Mouse (Mus musculus) thymus, adult 18-20 months (tissue): ENCODE results near the gene Dmrt2.

Source experiments
- DNase-seq, 2 experiments: peaks; one replicate each; pipeline ENCODE4 v3.0.0; 2022; ENCODE audit warnings: mixed read lengths in 2 of 2

The Dmrt2 gene

GRCm38 (mm10) chr19:25672101-25672950 lies at the start of gene Dmrt2:
Gene Dmrt2 (plus strand): TSS chr19:25672411.
- DNase-seq = peak; percentile 9 to 13

DNA sequence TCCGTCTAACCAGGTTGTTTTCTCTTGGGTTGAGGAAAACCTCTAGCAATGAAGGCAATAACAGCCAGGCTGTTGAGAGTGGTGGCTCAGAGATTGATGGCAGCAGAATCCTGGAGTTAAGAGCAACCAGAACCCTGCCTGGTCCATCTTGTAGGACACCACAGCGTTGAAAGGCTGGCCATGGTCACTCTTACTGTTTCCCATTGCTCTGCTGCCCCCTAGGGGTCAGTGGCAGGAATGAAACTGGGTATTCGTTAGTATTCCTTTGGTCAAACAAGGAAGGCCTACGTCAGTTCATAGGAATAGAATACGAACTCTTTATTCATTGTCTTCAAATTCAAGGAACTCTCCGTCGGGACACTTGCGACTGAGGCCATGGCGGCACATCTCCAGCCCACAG lies 43.7 kb upstream of the Dmrt2 start:
- DNase-seq = peak in 1 of 2 experiments; percentile 4

DNA sequence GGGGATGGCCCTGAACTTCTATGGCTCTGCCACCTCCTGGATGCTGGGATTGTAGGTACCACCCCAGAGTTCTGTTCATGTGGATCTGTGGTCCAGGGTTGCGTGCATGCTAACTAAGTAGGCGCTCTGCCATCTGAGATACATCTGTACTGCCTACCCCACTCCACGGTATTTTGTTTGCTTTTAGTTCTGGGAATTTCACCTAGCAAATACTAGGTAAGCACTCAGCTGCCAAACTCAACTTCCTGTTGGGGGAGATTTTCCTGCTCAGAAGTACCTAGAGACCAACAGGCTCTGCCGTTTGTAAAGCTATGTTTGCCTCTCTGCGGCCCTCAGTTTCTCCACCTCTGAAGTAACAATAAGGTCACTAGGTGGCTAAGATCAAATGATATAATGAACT lies 37.1 kb upstream of the Dmrt2 start:
- no peak for DNase-seq

DNA sequence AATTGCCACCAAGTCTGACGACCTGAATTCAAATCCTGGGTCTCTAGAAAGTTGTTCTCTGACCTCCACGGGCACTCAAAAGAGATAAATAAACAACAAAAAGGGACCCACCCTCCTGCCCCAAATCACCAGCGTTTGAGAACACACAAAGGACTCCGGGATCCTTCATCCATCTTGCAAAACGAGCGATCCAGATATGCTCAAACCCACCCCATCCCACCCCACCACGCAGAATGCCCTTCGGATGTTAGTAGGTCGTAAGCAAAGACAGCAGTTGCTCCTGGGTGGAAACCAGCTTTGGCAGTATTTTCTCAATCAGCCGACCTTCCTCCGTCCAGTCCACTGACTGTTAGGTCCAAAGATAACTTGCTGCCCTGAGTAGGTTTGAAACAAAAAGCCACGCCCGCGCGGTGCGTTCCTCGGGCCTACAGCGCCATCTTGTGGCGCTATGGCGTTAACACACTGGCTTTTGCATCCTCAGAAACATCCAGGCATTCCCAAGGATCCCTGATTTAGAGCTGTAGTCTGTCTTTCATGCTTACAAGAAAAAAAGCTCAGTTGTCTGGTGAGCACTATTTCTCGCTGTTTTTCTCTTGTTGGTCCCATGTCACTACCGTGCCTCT lies 36.5 kb upstream of the Dmrt2 start:
- DNase-seq = no peak

GRCm38 (mm10) chr19:25638766-25639361 lies 33.3 kb upstream of the Dmrt2 start:
- DNase-seq = no peak

- no peak for DNase-seq
Observed at GRCm38 (mm10) chr19:25641786-25642185, 30.4 kb upstream of the Dmrt2 start.

DNA sequence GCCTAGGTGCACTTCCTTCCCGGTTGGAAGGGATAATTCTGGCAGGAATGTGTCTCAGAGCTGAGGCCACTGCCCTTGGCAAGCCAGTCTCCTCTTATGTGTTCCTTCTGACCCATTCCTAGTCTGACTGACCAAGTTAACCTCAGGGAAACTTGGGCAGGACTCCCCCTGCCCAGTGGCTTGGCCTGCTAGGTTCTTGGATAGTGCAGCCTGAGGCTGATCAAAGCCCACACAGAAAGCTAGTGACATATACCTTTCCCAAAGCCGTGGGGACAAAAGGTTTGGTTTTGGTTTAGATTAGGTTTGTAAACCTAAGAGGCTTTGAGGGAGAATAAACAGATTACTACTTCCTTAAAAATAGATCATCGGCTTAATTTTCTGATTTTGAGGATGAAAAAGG lies 25.1 kb upstream of the Dmrt2 start:
- no peak for DNase-seq

- no peak for DNase-seq
Observed at GRCm38 (mm10) chr19:25648701-25649100, 23.5 kb upstream of the Dmrt2 start.

DNA sequence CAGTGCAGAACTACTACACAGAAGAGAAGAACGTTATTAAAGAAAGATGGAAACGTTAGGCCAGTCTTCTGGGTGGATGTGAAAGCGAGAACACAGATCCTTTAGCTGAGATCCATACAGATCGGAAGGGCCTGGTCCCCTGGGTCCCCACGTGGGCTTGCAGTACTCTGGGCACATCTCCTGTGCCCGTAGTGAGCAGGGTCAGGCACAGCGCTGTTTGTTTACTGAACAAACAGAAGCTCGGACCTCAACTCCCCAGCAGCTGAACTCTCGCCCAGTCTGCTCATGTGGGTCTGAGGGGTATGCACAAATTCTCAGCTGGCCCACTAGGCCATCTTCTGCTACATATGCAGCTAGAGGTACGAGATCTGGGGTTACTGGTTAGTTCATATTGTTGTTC lies 21.7 kb upstream of the Dmrt2 start:
- no peak for DNase-seq

DNA sequence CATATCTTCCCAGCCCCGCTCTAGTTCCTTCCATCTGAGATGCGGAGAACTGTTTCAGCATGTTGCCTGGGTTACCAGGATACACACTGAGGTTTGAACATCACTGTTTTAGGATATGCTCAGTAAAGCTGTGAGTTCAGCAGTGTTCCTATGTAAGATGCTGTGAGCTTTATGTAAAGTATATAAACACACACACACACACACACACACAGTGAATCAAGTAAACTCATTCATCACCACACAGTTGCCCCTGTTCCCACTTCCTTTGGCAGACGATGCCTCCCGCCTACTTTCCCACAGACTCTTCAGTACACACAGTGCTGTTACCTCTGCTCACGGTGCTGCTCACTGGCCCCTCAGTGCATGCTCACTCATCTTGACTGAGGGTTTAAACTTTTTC lies 19.7 kb upstream of the Dmrt2 start:
- no peak for DNase-seq

DNA sequence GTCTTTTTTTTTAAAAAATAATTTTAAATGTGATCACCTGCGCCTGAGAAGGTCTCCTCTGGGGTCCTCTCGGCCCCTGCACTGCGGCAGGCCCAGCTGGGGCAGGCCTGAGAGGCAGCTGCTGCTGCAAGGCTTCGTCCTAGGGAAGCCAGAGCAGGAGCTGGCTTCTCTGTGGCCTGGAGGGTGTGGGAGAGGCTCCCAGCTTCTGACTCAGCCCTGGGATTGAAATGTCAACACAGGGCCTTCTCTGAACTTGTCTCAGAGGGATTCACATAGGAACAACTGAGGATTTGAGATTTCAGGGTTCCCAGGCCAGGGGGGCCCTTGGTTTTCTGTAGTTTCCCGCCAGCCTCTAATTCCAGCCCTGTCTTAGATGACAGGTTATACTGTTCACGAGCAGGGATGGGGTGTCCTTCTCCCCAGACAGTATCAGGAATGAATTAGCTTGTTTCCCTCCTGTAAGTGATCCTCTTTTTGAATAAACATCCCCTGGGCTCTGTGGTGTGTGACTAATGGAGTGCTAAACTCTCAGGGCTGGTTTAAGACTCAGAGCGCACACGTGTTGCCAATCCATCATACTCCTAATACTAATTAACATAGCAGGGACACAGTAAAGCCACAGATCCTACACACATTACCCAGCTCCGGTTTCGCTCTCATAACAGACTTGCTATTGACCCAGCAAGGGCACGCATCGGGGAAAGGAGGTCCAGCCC lies 18.0 kb upstream of the Dmrt2 start:
- no peak for DNase-seq

DNA sequence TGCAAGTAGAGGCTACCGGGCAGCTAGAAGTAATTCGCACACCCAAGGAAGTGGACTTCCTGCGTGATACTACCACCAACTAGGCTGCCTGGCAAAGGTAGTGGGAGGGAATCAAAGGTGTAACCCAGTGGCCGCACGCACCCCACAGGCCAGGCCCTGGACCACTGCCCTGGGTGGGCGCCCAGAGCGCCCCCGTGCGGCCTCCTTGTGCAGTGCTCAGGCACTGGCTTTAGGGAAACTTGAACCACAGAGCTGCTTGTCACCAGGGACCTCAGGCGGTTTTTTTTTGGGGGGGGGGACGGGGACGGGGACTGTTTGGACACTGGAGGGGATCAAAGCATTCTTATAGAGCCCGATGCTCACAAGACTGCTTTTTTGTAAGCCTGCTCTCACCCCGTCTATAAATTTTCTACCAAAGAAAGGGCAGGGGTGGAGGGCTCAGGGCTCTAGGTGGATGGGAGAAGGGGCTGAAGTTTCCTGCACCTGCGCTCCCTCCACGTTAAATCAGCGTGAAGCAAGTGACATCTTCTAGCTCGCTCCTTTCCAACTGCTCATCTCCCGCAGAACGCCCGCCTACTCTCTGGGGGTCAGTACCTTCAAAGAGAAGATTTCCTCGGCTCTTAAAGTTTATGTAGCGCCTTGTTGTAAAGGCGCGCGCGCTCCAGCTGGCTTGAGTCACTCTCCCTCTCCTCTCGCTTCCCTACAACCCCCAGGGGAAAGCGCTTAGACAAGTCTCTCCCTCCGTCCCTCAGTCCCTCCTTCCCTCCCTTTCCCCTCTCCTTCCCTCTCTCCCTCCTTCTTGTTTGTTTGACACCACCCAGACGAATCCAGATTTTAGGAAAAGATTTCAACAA lies 6.5 kb upstream of the Dmrt2 start:
- no peak for DNase-seq

DNA sequence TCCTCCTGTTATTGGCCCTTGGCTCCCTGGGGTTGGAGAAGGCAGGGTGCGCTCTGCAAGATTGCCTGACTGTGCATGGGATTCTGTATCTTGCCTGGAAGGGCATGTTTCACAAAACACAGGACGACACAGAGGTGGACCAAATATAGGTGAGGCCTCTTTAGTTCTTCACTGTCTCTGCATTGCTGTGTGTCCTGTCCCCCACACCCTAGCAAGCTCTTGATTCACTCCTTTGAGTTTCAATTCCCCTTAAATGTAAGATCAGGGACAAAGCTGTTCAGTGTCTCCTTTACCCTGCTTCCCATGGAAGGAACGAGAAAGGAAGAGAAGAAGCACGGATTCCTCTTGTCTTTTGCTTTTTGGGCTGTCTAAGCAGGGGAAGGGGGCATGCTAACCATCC lies 4.4 kb upstream of the Dmrt2 start:
- DNase-seq = no peak

GRCm38 (mm10) chr19:25669593-25670248 lies 2.5 kb upstream of the Dmrt2 start:
- no peak for DNase-seq

DNA sequence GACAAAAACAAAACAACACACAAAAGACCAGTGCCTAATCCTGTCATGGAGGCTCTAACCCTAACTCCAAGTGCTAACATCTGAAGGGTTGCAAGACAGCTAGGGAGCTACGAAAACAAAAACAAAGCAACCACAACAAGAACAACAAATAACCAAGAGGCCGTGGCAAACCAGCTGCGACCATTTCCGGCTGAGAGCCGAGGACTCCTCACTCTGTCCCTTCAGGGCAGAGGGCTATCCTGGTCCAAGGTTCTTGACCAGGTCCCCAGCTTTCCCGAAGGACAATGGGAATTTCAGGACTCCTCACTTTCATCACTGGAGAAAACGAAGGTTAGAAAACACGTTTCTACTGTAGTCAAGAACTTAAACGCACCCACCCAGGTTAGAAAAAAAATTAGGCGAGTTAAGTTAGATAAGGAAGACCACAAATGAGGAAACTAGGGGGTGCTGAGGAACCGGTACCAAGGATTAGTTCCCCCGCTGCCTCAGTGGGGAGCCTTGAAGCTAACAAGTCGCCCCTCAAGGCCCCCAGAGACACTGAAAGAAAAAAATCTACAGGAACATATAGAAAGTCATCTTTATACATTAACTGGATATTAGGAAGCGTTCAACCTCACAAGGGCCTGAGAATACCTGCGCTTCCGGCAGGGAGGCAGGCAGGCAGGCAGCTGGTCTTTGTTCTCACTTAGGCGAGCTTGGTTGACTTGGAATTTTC lies 1.5 kb upstream of the Dmrt2 start:
- no peak for DNase-seq

DNA sequence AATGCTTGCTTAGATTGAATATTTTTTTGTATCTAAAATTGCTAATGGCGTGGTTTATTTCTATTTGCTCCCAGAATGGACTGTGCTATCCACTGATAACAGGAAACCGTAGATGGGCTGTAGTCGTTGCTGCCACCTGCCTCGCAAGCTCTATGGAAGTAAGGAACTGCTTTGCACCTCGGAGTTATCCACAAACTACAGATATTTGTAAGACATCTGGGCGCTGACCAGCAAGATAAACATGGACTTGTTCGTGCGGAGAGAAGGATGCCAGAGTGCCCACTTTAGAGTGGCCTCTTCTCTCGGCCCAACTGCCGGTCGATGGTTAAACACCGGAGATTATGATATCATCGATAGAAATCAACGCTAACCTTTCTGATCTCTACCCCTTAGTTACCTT lies 530 bp upstream of the Dmrt2 start:
- DNase-seq = no peak

DNA sequence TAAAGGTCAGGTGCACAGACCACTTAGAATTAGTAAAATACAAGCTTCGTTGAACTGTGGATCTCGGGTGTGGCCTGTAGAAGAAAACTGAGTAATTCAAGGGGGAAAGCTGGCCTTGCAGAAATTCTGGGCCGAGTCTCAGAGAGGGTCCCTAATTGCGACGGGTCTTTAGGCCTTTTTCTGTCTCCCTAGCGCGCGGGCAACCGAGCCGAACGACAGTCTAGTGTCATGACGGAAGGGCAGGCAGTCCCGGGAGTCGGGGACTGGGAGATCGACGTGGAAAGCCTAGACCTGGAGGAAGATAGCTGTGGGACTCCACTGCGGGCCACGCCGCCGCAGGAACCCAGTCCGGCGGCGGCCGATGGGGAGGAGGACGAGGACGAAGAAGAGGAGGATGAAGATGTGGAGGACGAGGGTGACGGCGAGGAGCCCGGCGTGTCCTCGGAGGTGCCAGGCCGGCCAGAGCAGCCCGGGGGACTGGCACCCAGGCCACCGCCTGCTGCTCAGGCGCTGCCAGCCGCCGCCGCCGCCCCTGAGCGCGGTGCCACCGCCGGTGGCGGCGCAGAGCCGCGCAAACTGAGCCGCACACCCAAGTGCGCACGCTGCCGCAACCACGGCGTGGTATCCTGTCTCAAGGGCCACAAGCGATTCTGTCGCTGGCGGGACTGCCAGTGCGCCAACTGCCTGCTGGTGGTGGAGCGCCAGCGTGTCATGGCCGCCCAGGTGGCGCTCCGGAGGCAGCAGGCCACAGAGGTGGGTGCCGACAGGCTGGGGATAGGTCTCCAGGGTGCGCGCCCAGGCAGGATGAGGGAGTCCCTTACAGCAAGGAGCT lies 1.2 kb downstream of the Dmrt2 start:
- DNase-seq = no peak

GRCm38 (mm10) chr19:25674056-25674420 lies 1.8 kb downstream of the Dmrt2 start:
- no peak for DNase-seq

- no peak for DNase-seq
Observed at GRCm38 (mm10) chr19:25674744-25675143, 2.5 kb downstream of the Dmrt2 start.

- DNase-seq = no peak
Observed at GRCm38 (mm10) chr19:25675866-25676440, 3.7 kb downstream of the Dmrt2 start.
